ENCODE assay signal across 8 mouse cellular contexts in genomic region chr8:72135446-72136301, GRCm38 (mm10). TPM values are rescaled to one million over a fixed set of nuclear protein-coding genes. Genes with fewer than 3 reads are reported as not detected.
DNase-seq lines count a peak whose midpoint lies in the region; ATAC-seq lines count a peak whose summit lies in the region.

No protein-coding gene starts in this region.

- peak; percentile 70 for ATAC-seq in intestine, embryonic 16.5 days
- peak; percentile 73 for ATAC-seq in neural tube, embryonic 13.5 days (ENCODE audit: low read depth)

- H3K27ac ChIP-seq in intestine, embryonic 16.5 days (ENCODE audit: low read length): peak overlapping the region; percentile 100
- peak overlapping the region; percentile 91 for H3K27ac ChIP-seq in neural tube, embryonic 13.5 days (replicated peaks)

- peak; percentile 41 to 55 for DNase-seq in layer of hippocampus, postnatal 10 days (ENCODE audit: low spot score in 2 of 2)
- DNase-seq in layer of hippocampus, adult 9-11 months: no peak
- peak; percentile 50 for DNase-seq in cerebellum, adult 9-11 months
- DNase-seq in gastrocnemius, postnatal 4 days (ENCODE audit: low spot score in 2 of 2): peak; percentile 36 to 55
- peak; percentile 66 to 70 for DNase-seq in lung, adult 18-20 months
- DNase-seq in thymus, postnatal 36 days: peak; percentile 70 to 73

- no peaks in the 10 kb centered on the region for H3K9me3 ChIP-seq in intestine, embryonic 16.5 days (ENCODE audit: control insufficient read depth, low read length)
- no peaks in the 10 kb centered on the region for H3K9me3 ChIP-seq in neural tube, embryonic 13.5 days

- peaks cover 21% of the 10 kb centered on the region for H3K4me1 ChIP-seq in intestine, embryonic 16.5 days (ENCODE audit: control insufficient read depth, insufficient read depth, low read length)
- peaks cover 31% of the 10 kb centered on the region for H3K4me1 ChIP-seq in neural tube, embryonic 13.5 days (replicated peaks)

- peak overlapping the region; percentile 88 for H3K4me3 ChIP-seq in intestine, embryonic 16.5 days (ENCODE audit: low read length)
- H3K4me3 ChIP-seq in neural tube, embryonic 13.5 days: peak overlapping the region; percentile 72

- H3K27me3 ChIP-seq in intestine, embryonic 16.5 days (replicated peaks; ENCODE audit: control insufficient read depth, insufficient read depth, low read length): no peaks in the 10 kb centered on the region
- H3K27me3 ChIP-seq in neural tube, embryonic 13.5 days: no peaks in the 10 kb centered on the region

- WGBS in intestine, embryonic 16.5 days: under 1% methylated on average over 62 of the region's 62 CpGs
- WGBS in neural tube, embryonic 13.5 days: under 1% methylated on average over 59 of the region's 62 CpGs

- H3K36me3 ChIP-seq in intestine, embryonic 16.5 days (ENCODE audit: control insufficient read depth, insufficient read depth, low read length): peaks cover 7% of the 10 kb centered on the region; the same call in 1 of the 2 replicates
- peaks cover 22% of the 10 kb centered on the region for H3K36me3 ChIP-seq in neural tube, embryonic 13.5 days

- peak overlapping the region; percentile 99 for H3K9ac ChIP-seq in intestine, embryonic 16.5 days (ENCODE audit: low read depth, low read length)
- H3K9ac ChIP-seq in neural tube, embryonic 13.5 days: peak overlapping the region; percentile 83

- H3K4me2 ChIP-seq in intestine, embryonic 16.5 days (ENCODE audit: low read depth, low read length): peak overlapping the region; percentile 75
- H3K4me2 ChIP-seq in neural tube, embryonic 13.5 days: peak overlapping the region; percentile 90

RNA-seq across cellular contexts. Expression of gene Tpm4, which starts 0.9 kb away (rescaled TPM):
- total RNA-seq in layer of hippocampus, postnatal 10 days (2021): 10 to 100 TPM; 52.7 to 57.9 TPM
- 100 to 1,000 TPM; 205 to 209 TPM for total RNA-seq in gastrocnemius, postnatal 4 days (2021)
- 510 and 538 TPM in 2 replicates for polyA plus RNA-seq in intestine, embryonic 16.5 days (2015; fragmentation: Nextera tagmentation; extraction: Ambion mirVana)
- 230 and 274 TPM in 2 replicates for polyA plus RNA-seq in neural tube, embryonic 13.5 days (2015; fragmentation: Nextera tagmentation; extraction: Ambion mirVana)

RNA-seq across cellular contexts. Expression of gene Rab8a, which starts 25.3 kb away (rescaled TPM):
- 10 to 100 TPM; 38.0 to 50.9 TPM for total RNA-seq in layer of hippocampus, postnatal 10 days (2021)
- total RNA-seq in gastrocnemius, postnatal 4 days (2021): 10 to 100 TPM; 37.6 to 37.7 TPM
- polyA plus RNA-seq in intestine, embryonic 16.5 days (2015; fragmentation: Nextera tagmentation; extraction: Ambion mirVana): 177 and 178 TPM in 2 replicates
- 109 and 129 TPM in 2 replicates for polyA plus RNA-seq in neural tube, embryonic 13.5 days (2015; fragmentation: Nextera tagmentation; extraction: Ambion mirVana)

RNA-seq across cellular contexts. Expression of gene Olfr374, which starts 28.8 kb away (rescaled TPM):
- total RNA-seq in layer of hippocampus, postnatal 10 days (2021): not detected
- total RNA-seq in gastrocnemius, postnatal 4 days (2021): not detected
- polyA plus RNA-seq in intestine, embryonic 16.5 days (2015; fragmentation: Nextera tagmentation; extraction: Ambion mirVana): 0.13 TPM in 1 of 2 replicates, not detected in the other
- polyA plus RNA-seq in neural tube, embryonic 13.5 days (2015; fragmentation: Nextera tagmentation; extraction: Ambion mirVana): not detected in 2 replicates

RNA-seq across cellular contexts. Expression of gene Olfr373, which starts 52.7 kb away (rescaled TPM):
- total RNA-seq in layer of hippocampus, postnatal 10 days (2021): not detected
- total RNA-seq in gastrocnemius, postnatal 4 days (2021): not detected
- 0.11 and 0.16 TPM in 2 replicates for polyA plus RNA-seq in intestine, embryonic 16.5 days (2015; fragmentation: Nextera tagmentation; extraction: Ambion mirVana)
- polyA plus RNA-seq in neural tube, embryonic 13.5 days (2015; fragmentation: Nextera tagmentation; extraction: Ambion mirVana): not detected in 2 replicates

RNA-seq across cellular contexts. Expression of gene Hsh2d, which starts 53.8 kb away (rescaled TPM):
- under 1 TPM in 1 of 2 experiments, not detected in 1; 0.27 TPM for total RNA-seq in layer of hippocampus, postnatal 10 days (2021)
- not detected for total RNA-seq in gastrocnemius, postnatal 4 days (2021)
- 2.5 and 2.7 TPM in 2 replicates for polyA plus RNA-seq in intestine, embryonic 16.5 days (2015; fragmentation: Nextera tagmentation; extraction: Ambion mirVana)
- not detected in 2 replicates for polyA plus RNA-seq in neural tube, embryonic 13.5 days (2015; fragmentation: Nextera tagmentation; extraction: Ambion mirVana)
